Mouse (Mus musculus) frontal cortex, adult (tissue): ENCODE results near the gene Zfp972.
"Not testable (repeated sequence)": the region's sequence is repeated elsewhere in the genome, so short reads cannot be mapped to it uniquely, and the experiment has no call there.

Experiments used
- ATAC-seq: cut with Nextera tagmentation; 2 replicates; pipeline ENCODE4 v1.9.2; 2017; ENCODE audit warnings: mild to moderate bottlenecking, moderate library complexity, mixed read lengths; ENCODE audit not compliant: low TSS enrichment

Gene Zfp972

DNA sequence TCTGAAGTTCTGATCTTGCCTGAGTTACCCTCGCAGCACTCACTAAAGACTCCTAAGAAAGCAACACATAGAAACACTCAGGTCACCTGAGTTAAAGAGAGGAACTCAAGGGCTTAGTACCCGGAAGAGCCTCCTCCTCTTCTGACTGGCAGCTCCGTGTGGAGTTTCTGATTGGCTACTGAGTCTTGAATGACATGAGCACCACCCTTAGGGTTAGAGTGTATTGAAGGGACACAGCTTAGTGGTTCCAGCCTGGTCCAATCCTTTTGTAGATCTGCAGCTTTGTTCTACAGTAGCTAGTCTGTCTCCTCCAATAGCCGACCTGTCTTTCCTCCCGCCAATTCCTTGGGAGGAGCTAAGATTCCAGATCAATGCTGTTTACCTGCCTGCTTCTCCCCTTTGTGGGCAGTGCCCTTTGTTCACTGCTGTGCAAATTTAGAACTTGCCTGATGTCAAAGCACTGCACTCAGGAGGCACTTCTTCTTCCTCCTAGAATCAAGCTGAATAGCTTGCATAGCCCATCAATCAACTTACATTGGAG, at the start of gene Zfp972:
Gene Zfp972, minus strand, starts transcription at position 51 of the 541 bp plus-strand sequence.
- ATAC-seq, result not testable (repeated sequence)

DNA sequence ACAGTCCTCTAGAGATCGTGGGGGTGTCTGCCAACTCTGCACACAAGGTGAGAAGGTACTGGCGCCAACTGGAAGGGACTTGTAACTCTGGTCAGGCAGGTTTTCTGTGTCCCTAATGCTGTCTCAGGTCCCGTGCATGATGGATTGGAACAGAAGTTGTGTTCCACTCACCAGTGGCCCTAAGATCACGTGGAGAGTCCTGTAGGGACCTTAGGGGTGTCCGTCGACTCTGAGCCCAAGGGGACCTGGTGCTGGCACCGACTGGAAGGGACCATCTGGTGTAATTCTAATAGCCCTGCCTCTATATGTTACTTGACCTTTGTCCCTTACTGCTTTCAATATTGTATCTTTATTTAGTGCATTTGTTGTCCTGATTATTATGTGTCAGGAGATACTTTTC, 49.4 kb upstream of the Zfp972 start:
- not testable (repeated sequence) for ATAC-seq

DNA sequence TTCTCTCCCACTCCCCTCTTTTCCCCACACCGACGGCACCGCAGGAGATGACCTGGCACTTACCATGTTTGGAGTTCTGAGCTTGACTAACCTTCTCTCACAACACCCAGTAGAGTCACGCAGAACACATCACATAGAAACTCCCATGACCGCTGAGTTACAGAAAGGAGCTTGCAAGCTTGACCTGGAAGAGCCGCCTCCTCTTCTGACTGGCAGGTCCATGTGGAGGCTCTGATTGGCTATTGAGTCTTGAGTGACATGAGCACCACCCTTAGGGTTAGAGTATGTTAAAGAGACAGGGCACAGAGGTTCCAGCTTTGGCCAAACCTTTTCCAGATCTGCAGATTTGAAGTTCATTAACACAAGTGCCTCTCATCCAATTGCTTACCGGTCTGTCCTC, 31.7 kb upstream of the Zfp972 start, which contains the start of gene Gm14326:
Gene Gm14326, minus strand, starts transcription at position 153 of the 400 bp plus-strand sequence.
- not testable (repeated sequence) for ATAC-seq

DNA sequence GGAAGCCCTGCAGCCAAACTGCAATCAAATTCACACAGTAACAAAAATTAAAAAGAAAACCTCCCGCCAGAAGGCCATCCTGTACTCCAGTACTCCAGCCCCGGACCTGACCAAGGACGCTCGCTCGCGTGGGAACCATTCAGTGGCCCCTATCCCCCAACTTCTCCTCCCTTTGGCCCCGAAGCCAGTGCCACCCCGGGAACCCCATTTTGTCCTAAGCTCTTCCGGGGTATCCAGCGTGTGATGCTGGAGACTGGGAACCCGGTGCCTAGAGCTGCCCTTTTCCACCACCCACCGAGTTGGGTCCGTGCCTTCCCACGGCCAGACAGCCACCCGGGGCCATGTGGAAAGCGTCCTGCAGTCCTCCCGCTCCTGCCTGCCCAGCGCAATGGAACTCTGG, 31.3 kb upstream of the Zfp972 start:
- ATAC-seq, result not testable (repeated sequence)

DNA sequence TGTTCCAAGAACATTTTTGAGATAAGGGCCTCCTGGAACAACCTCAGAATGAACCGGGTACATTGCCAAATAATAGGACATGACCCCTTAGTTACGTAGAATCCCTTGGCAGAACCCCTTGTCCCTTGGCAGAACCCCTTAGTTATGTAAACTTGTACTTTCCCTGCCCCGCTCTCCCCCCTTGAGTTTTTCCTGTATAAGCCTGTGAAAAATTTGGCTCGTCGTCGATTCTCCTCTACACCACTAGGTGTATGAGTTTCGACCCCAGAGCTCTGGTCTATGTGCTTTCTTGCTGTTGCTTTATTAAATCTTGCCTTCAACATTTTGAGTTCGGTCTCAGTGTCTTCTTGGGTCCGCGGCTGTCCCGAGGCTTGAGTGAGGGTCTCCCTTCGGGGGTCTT, 22.1 kb downstream of the Zfp972 start:
- ATAC-seq, result not testable (repeated sequence)

DNA sequence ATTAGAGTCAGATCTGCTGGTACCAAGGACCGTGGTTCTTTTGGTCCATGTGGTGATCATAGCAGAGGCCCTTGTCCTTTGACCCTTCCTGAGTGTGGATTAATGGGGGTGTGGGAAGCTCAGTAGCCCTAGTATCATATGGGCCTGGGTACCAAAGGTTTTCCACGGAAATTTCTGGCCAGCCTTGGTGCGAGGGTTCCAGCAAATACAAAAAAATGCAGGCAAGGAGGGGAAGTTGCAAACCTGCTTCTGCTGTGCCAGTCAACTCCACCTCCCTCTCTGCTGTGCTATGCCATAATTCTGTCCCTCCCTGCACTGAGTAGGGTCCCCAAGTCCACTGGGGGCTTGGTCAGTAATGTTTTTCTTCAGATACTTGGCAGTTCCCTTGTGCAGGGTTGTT, 27.2 kb downstream of the Zfp972 start:
- ATAC-seq, result not testable (repeated sequence)

DNA sequence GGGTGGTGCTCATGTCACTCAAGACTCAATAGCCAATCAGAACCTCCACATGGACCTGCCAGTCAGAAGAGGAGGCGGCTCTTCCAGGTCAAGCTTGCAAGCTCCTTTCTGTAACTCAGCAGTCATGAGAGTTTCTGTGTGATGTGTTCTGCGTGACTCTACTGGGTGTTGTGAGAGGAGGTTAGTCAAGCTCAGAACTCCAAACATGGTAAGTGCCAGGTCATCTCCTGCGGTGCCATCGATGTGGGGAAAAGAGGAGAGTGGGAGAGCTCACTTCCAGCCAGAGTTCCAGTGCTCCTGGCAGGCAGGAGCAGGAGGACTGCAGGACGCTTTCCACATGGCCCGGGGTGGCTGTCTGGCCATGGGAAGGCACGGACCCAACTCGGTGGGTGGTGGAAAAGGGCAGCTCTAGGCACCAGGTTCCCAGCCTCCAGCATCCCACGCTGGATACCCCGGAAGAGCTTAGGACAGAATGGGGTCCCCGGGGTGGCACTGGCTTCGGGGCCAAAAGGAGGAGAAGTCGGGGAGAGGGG, 28.3 kb downstream of the Zfp972 start, which contains the start of gene Gm14327:
Gene Gm14327, plus strand, starts transcription at position 51 of the 533 bp plus-strand sequence.
- not testable (repeated sequence) for ATAC-seq

DNA sequence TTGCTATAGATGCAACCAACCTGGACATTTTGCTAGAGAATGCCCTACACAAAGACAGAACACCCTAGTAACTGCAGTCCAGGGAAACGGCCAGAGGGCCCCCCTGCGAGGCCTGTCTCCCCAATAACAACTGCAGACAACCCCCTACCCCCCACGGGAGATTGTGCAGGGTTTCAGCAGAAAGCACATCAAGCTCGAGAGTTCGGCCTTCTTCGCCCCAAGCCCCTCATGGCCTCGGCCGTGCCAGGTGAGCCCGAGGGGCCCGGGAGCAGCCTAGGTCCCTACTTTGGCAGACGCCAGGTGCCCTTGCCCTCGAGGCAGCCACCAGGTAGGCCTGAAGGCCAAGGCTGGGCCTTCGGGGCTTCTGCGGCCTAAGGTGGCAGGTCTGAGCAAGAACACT, 37.7 kb downstream of the Zfp972 start:
- not testable (repeated sequence) for ATAC-seq

DNA sequence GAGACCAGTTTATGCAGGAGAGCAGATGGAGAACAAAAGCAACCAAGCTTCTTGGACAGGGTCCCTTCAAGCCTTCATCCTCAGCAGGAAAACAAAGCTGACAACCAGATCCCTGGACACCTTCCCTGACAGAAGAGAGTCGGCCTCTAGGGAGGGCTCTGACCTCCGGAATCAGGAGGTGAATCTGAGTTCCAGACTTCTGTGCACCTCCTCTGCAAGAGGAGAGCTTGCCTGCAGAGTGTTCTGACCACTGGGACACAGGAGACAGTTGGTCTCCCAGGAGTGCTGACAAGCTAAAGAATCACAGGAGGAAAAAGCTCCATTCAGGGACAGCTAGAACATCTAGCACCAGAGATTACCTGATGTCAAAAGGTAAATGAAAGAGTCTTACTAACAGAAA, 63.2 kb downstream of the Zfp972 start:
- not testable (repeated sequence) for ATAC-seq
